Mouse (Mus musculus) skeletal muscle tissue, adult 2 months (tissue): ENCODE data around the gene Fkbp4.

Experiments used
- DNase-seq: peaks from one replicate; pipeline ENCODE4 v3.0.0-alpha.2; 2012; ENCODE audit warnings: low read depth, low spot score

Fkbp4 gene

DNA sequence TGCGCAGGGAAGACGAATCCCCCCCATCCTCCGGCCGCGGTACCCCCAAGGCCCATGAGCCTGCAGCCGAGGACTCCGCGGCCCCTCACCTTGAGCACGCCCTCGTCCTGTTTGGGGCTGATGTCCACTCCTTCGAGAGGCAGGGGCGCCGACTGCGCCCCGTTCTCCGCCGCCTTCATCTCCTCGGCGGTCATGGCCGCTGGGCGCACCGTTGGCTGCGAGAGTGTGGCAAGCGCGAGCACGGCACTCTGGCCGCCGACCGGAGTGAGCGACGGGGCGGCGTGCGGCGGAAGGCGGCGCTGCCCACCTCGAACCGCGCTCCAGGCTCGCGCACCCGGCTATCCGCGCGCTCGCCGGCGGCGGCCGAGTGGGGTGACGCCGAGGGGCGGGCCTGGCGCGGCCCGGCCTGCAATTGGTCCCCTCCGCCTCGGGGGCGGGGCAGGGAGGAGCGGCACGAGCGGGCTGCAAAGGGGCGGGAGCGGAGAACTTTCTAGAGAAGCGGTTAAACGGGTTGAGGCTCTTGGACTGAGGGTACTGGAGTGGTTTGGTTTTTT is at the start of gene Fkbp4:
Fkbp4 (minus strand) TSS at position 361 of the 554 bp plus-strand sequence.
- peak; percentile 82 for DNase-seq

DNA sequence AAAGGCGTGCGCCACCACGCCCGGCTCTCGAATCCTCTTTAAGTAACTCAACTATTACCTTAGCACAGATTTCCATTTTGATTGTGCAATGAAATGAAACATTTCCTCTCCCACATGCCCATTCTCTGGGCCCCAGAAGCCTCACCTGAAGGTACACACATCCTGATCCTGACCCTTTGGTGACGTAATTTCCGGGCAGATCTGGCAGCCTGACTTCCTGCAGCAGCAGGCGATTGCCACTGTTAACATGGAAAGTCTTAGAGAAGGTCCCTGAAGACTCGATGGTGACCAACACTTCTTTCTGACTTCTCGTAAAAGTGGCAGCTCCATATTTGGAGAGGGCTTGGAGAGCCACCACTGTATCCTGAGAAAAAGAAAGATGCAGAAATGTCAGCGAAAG is 49.3 kb upstream of the Fkbp4 start:
- no peak for DNase-seq

DNA sequence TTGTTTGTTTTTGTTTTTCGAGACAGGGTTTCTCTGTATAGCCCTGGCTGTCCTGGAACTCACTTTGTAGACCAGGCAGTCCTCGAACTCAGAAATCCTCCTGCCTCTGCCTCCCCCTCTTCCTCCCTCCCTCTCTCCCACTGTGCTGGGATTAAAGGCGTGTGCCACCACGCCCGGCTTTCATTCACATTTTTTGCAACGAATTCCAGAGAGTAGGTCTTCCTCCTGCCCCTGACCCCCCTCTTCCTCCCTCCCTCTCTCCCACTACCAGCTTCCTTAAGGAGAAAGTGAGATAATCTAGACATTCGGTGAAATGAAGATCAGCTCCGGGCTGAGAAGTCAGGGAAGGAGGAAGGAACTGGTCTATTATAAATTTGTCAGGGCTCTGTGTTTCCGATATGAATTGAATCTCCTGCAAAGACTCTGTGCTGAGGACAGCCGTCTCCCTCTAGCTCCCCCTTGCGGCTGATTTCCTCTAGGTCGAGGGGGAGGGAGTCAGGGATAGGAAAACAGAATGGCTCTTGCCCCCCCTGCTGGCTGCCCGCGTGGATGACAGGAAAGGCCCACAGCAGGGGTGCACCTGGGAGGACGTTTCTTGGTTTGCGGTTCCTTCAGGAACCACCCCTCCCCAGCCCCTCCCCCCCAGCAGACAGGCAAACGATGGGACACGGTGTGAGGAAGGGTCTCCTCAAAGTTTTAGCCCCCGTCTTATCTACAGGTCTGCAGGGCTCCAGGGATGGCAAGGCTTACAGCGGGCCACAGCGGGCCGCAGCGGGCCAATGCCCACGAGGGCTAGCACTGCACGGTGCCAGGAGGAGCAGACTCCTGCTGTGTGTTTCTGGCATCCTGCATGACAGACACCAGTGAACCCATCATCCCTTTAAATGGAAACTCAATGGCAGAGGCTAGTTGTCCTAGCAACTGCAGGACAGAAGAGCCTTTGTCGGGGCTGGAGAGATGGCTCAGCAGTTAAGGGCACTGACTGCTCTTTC is 41.3 kb upstream of the Fkbp4 start:
- peak; percentile 87 for DNase-seq

DNA sequence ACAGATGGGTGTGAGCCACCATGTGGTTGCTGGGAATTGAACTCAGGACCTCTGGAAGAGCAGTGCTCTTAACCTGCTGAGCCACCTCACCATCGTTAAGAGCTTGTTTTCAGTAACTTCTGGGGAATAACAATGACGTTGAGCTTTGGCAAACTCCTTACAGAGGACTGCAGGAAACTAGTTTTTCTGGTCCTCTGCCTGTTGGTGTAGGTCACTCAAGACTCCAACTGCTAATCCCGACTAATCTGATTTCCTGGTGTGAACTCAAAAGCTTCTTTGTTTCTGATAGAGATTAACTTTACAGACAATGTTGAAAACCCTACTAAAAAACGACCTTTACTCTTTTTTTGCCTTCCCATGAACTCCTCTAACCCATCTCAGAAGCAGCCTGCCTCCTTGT is 39.0 kb upstream of the Fkbp4 start:
- no peak for DNase-seq

DNA sequence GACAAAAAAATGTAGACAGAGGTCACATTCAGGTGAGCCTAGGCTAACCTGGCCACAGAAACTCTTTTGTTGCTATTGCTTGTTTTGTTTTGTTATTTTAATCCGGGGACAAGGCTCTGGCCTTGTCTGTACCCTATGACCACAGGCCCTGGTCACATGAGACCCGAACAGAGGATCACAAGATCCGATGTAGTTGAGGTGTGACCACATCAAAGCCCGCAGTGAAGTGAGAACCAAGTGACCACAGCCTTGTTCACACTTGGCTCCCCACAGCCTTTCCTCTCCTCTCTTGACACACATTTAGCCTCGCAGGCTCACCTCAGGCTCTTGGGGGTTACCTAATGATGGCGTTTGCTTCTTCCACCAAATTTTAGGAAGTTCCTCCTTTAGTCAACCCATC is 35.6 kb upstream of the Fkbp4 start:
- no peak for DNase-seq

DNA sequence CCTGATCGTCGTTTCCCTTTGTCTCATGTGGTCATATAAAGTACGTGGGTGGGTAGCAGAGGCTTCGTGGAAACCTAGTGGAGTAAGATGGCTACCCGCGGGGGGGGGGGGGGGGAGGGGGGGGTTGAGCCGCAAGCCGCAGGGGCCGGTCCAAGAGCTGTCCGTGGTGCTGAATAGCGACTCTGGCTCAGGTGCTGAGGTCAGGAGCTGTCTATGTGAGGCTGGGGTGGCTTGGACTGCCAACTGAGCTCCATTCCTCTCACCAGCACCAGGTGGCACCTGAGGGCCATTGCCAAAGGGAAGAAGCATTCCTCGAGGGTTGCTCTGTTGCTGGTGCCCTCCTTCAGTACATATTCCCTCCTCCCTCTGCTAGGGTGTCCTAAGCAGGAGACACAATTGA is 31.0 kb upstream of the Fkbp4 start:
- DNase-seq, result no peak

DNA sequence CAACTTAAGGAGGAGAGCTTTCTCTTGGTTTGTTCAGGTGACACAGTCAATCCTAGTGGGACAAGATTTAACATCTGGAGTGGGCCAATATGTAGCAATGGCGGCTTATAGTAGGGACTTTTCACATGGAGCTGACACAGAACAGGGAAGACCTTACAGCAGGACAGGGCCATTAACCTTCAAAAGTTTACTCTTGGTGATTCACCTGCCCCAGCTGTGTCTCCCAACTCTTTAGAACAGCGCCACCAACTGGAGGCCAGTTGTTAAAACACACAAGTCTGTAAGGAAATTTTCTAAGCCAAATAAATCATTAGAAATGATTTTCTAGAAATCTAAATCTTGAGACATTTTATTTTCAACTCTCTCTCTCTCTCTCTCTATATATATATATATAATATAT is 28.8 kb upstream of the Fkbp4 start:
- DNase-seq, result no peak

DNA sequence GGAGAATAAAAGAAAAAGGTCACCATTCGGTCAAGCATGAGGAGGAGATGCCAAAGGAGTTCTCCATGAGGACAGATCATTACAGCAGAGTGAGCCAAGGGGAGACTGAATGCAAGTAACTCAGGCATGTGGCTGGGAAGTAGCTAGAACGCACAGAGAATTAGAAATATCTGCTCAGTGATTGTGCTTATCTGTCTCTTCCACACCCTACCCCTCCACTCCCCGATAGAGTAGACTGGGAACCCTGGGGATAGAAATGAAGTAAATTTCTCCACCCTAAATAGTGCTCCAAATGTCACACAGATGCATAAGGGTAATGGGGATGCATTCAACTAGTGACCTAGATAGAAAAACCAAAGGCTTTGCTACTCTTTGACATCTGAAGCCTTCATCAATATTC is 28.1 kb upstream of the Fkbp4 start:
- DNase-seq, result no peak

DNA sequence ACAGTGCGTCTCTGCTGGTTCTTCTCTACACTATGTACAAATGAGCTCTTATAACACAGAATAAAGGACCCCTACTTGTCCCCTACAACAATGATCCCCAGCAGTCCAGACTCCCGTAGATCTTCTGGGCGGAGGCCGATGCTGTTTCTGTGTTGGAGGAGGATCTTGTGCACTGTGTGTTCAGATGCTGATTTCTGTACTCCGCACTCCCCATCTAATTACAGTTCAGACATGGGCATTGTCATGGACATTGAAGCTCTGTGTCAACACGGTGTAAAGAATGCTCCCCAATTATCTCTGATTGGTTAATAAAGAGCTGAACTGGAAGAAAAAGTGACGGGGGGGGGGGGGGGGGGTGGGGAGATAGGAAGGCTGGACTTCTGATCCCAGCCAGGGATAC is 27.6 kb upstream of the Fkbp4 start:
- no peak for DNase-seq

DNA sequence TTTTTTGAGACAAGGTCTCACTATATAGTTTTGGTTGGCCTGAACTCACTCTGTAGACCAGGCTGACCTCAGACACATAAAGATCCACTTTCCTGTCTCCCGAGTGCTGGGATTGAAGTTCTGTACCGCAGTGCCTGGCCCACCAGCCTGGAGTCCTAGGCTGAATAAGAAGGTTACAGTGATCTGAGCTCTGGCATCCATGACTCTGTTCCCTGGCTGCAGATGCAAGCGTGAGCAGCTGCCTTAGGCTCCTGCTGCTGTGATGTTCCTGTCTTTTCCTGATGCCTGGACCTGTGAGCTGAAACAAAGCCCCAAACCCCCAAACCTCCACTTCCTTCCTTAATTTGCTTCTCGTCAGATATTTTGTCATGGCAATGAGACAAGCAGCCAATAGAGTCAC is 26.5 kb upstream of the Fkbp4 start:
- DNase-seq, result no peak

DNA sequence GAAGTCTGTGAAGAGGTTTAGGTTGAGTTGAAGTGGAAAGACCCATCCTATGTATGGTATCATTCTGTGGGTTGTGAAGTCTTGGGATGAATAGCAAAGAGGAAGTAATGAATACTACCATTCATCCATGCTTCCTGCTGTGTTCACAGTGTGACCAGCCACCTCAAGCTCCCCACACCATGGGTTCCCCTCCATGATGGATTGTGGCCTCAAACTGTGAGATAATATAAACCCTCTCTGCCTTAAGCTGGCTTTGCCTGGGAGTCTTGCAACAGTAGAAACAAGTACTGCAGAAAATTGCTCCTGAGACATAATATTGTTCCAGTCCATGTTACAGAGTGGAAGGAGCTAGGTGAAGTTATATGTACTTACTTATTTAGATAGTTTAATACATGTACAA is 23.1 kb upstream of the Fkbp4 start:
- DNase-seq, result no peak

DNA sequence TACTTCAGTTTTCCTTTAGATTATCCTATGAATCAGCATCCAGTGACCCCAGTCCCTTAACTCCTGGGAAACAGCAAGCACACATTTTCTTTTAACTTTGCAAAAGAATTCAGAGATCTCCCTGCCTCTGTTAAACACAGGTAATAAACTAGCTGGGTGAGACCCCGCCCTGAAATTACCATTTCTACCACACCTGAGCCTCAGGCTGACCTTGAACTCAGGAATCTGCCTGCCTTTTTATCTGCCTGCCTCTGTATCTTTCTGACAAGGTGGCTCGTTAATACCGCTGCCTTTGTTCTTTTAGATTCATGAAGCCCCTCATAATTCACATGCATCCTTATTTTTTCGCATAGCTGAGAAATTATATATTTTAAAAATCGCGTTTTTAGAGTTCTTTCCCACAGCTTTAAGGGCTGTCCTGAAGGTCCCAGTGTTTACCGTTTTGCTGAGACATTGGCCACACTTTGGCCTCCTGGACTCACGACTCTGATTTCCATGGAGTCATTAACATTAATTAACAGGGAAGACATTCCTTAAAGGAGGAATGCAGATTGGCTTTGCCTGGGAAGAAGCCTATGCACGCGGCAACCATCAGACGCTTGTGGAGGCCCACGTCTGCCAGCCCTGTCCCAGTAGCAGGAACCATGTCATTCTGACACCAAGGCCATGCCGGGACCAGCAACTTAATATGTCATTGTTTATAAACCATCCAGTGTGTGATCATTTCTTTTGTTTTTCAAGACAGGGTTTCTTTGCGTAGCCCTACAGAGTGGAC is 22.4 kb upstream of the Fkbp4 start:
- DNase-seq, result no peak

DNA sequence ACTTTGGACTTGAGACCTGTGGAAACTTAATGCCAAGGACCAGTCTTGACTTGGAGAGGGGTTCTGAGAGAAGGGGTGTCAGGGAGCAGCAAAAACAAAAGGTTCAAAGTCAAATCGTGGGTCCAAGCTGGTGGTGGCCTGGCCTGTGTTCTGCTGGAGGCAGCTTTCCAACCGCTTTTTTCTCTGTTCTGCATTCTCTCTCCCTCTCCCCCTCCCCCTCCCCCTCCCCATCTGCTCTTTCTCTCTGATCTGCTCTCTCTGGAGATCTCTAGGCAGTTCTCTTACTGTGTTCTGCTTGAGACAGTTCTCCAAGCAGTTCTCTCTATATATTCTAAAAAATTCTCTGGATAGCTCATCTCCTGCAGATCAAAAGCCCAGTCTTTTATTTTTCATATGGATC is 21.8 kb upstream of the Fkbp4 start:
- no peak for DNase-seq

DNA sequence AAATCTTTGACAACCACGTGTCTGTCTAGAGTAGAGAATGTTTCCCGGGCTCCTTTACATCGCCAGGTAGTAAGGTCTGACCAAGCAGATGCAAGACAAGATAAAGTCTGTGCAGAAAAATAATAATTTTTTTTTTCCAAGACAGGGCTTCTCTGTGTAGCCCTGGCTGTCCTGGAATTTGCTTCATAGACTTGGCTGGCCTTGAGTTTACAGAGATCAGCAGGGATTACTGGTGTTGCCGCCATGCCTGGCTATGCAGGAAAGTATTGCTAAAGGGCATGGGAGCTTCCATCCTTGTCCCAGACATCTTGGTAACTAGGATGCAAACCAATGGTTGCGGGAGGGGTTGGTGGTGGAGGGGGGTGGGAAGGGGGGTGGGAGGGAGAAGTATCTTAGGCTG is 18.7 kb upstream of the Fkbp4 start:
- no peak for DNase-seq

DNA sequence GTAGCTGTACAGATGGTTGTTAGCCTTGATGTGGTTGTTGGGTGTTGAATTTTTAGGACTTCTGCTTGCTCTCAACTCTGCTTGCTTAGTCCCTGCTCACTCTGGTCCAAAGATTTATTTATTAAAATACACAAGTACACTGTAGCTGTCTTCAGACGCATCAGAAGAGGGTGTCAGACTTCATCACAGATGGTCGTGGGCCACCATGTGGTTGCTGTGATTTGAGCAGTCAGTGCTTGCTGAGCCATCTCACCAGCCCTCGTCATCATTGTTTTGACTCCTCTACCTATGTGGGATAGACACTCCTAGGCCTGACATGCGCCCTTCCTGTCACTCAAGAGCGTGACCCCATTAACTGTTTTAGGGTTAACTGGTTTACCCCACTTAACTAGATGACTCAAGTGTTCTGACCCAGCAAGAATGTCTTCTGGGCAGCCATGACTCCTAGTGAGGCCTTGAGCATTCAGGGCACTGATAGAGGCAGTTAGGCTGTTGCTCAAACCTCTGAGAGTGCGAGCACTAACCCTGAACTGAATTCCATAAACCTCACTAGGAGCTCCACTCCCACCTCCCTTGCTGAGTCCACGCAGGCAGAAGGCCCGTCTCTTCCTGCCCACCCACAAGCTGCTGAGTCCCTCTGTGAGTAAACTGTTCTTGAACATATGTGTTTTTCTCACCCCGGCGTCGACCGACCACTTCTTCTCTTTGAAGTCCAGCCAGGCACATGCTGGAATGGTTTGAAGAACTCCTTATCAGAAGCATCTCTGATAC is 17.5 kb upstream of the Fkbp4 start:
- no peak for DNase-seq

DNA sequence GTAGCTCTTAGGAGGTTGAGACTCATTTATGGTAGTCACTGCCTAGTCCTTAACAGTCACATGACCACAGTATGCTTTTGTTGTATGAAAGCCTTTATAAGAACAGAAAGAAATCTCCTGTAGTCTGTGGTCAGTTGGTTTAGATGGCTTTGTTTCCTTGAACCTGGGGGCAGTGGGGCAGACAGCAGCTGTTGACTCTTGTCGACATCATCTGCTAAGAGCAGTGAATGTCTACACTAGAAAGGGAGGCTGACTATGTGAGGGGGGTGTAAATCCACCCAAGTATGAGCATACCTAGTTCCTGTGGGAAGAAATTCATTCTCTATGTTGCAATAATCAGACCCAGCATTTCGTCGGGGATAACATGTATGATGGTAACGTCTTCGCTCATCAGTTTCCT is 8.6 kb upstream of the Fkbp4 start:
- no peak for DNase-seq

DNA sequence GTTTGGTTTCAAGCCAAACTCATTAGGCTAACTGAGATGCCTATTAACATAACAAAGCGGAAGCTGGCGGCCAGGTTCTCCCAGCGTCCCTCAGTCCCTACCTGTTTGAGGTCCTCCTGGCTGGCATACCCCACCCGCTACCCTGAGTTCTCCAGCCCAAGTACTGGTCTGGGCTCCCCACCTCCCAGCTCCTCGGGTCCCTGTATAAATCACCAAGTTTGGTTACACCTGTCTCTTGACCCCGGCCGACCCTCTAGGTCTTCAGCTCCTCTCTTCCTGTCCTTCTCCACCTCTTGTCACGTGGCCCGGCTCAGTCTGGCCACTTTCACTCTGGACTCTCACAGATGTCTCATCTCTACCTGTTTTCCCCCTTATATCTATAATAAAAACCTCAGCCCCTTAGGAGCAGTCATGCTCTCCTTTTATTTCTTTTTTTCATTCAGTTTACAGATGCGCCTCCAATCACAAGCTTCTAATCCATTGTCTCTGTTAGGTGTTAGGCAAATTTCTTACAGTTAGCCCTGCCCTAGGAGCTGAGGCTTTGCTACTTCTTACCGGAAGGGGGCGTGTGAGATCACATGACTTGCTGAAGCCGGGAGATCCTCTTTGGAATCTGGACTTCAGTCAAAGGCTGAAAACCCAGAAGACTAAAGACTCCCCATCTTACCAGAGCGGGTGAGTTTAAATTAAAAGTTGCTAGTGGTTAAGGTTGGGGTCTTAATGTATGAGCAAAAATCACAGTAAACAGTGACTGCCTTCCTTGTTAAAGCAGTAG is 7.5 kb upstream of the Fkbp4 start:
- peak; percentile 55 for DNase-seq

DNA sequence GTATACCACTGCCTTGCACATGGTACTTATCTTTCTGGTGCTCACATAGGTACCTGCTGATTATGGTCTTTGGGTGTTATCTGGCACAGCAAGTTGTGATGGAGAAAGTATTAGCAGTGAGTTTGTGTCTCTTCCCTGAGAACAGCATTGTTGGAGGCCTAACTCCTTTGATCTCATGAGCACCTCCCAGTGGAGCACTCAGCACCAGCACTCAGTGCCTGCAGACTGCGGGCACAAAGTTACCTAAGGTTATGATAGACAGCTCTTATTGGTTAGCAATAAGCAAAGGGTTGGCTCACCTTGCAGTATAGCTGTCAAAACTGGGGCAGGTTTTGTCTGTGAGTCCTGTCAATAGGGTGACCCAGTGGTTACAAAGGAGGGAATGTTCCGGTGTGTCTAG is 1.8 kb upstream of the Fkbp4 start:
- DNase-seq, result no peak

DNA sequence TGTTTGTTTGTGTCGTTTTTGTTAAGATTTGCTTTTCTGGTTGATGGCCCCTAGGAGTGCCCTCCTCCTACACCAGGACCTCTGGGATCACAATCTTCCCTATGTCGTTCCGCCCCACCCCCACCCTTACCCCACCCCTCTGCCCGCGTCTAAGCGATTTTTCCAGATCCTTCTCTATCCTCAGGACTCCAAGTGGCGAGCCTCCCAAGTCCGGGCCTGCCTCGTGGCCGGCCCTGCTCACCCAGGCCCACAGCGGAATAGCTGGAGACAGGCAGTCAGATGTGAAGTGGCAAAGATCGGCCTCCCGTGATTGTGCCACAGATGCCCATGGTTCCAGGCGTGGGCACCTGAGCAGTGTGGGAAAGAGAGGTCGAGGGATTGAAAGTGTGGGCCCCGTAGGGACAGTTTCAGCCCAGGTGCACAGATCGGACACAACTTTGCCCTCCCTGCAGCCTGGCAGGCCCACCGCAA is 429 bp upstream of the Fkbp4 start:
- no peak for DNase-seq

DNA sequence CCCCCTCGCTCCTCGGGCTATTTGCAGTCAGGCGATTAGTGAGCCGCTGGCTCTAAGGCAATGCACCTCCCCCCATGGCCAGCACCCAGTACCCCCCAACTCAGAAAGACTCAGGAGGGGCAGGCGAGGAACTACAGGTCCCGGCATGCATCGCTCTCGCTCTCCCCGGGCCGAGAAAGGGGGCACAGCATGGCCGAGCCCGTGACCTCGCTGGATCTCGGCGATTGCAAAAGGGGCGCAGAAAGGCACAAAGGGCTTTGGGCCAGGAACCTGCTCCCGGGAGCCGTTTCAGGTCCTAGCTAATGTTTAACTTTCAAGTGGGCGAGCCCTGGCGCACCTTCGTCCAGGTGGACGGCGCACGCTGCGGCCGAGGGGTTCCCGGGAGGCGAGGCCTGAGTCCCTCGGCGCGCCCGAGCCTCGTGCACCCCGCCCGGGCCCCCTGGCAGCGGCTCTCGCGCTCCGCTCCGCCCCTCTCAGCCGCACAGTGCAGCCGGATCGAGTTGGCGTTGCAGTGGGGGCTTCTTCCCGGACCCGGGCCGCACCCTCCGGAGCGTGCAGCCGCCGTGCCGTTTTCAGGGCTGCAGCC is 653 bp downstream of the Fkbp4 start:
- peak; percentile 49 for DNase-seq
